ENCODE assay signal across 11 mouse cellular contexts in the genomic region with DNA sequence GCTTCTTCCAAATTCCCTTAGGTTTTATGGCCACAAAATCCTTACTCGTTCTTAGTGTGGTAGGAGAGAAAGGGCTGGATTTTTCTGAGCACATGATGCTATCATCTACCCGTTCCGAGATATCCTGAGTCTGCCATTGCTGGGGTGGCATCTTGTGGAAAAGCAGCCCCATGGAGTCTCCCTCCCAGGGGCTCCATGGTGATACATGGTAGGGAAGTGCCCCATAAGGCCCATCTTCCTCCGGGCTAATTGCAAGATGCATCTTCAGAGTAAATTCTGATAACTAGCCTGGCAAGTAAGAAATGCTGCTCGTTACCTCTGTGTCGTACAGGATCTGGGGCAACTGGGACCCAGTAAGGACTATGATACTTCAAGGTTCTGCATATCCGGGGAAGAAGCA.
"Had no signal": no experiment of that assay in that cellular context is flagged by ENCODE, and none has a peak within 500 bp of the region (broad histone marks: within the 10 kb centered on the region; RNA-seq: fewer than 3 reads in every experiment).

No protein-coding gene starts in this region.

- H3K27ac ChIP-seq: liver, embryonic 13.5 days had no signal

- H3K9me3 ChIP-seq: liver, embryonic 13.5 days had no signal

- DNase-seq: kidney, postnatal 14 days; kidney, postnatal 4 days; left cerebral cortex, postnatal 4 days; liver, embryonic 13.5 days; lung, adult 2 months; lung, postnatal 14 days; lung, postnatal 4 days; midbrain, embryonic 14.5 days; thymus, adult 18-20 months; thymus, postnatal 36 days had no signal

- H3K36me3 ChIP-seq: liver, embryonic 13.5 days had no signal

- H3K9ac ChIP-seq: liver, embryonic 13.5 days had no signal

- H3K4me2 ChIP-seq: liver, embryonic 13.5 days; midbrain, embryonic 11.5 days had no signal

- H3K4me3 ChIP-seq: liver, embryonic 13.5 days had no signal

- H3K4me1 ChIP-seq: liver, embryonic 13.5 days had no signal

- H3K27me3 ChIP-seq: liver, embryonic 13.5 days had no signal
